Mouse (Mus musculus): Measurements from ENCODE around the gene Trim47.
A peak's percentile ranks its signal among the peaks of the same experiment; 100 is the strongest.

Gene Trim47

DNA sequence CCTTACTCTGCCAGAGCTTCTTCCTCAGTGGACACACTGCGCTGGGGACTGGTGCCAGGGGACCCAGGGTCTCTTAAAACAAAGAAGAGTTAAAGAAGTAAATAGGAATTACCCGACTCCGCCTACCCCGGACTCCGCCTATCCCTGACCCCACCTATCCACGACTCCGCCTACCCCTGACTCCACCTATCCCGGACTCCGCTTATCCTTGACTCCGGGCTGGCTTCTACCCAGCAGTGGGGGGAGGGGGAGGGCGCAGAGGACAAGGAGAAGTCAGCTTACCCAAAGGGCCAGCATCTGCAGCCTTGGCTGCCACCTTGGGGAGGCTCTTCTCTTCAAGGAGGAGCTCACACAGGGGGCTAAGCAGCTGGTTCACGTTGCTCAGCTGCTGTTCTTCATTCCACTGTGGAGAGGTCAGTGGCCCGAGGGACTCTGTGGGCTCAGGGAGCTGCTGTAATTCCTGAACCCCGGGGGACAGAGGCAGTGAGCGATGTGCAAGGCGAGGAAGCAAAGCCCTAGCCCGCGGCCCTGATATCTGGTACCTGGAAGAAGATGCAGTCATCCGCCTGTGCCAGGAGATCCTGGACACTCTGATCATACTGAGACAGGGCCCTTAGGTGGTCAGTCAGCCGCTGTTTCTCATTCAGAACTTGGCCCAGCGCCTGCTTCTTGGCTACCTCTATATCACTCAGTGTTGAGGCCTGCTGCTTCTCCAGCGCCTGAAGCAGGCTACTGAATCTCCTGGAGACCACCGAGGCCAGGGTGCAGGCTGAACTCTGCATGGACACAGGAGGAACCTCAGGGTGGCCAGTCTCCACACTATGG lies at the start of gene Trim47:
Trim47 (minus strand) TSS at position 55 of the 825 bp plus-strand sequence.
- DNase-seq (ENCODE audit: low spot score in 2 of 2): peak; percentile 24 to 73

DNA sequence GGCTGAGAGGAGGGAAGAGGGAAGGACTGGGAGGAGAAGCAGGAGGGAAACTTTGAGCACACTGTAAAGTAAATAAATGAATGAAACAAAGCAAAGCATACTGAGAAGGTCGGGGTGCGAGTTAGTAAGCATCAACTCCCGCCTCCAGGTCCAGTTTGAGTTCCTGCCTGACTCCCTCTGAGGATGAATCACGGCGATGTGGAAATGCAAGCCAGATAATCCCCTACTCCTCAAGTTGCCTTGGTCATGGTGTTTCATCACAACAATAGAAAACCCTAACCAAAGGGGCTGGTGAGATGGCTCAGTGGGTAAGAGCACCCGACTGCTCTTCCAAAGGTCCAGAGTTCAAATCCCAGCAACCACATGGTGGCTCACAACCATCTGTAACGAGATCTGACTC lies 49.0 kb upstream of the Trim47 start:
- DNase-seq (ENCODE audit: low spot score in 2 of 2): no peak

DNA sequence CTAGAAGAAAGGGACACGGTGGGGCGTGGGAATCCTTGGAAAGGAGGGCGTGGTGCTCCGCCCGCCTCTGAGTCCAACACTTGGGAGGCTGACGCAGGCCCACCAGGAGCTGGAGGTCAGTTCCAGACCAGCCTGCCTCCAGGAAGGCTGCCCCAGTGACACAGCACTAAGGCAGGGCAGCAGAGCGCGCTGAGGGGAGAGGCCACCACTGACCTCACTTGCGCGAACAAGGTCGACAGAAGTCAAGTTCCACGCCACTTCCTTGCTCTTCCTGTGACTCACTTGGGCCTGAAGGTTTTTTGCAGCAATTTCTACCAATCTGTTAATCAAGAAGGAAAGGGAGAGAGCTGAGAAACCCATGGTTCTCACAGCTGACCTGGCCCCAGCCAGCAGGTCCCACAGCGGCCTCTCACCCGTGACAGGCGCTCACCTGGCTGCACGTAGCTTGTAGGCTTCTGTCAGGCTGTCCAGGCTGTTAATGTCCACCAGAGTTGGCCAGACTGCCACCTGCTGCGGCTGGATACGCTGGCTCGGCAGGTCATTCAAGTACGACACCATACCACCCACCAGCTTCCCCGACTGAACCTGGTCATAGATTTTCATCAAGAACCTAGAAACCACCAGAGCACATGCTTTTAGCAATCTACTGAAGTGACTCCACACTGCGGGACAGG lies 47.9 kb upstream of the Trim47 start:
- DNase-seq (ENCODE audit: low spot score in 2 of 2): no peak

DNA sequence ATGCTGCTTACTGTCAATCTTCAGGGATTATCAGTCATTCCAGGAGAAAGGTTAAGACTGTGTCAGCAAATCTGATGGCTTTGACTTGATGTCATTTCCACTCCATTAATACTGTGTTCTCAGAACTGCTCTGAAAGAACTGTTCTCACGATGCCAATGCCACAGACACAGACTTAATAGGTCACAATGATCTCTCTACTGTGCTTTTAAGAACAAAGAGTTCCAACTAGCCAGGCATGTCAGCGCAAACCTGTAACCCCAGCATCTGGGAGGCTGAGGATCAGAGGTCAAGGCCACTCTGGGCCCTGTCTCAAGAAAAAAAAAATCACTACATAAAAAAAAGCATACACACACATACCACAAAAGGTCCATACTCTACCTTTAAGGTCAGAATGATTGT lies 44.9 kb upstream of the Trim47 start:
- no peak for DNase-seq (ENCODE audit: low spot score in 2 of 2)

DNA sequence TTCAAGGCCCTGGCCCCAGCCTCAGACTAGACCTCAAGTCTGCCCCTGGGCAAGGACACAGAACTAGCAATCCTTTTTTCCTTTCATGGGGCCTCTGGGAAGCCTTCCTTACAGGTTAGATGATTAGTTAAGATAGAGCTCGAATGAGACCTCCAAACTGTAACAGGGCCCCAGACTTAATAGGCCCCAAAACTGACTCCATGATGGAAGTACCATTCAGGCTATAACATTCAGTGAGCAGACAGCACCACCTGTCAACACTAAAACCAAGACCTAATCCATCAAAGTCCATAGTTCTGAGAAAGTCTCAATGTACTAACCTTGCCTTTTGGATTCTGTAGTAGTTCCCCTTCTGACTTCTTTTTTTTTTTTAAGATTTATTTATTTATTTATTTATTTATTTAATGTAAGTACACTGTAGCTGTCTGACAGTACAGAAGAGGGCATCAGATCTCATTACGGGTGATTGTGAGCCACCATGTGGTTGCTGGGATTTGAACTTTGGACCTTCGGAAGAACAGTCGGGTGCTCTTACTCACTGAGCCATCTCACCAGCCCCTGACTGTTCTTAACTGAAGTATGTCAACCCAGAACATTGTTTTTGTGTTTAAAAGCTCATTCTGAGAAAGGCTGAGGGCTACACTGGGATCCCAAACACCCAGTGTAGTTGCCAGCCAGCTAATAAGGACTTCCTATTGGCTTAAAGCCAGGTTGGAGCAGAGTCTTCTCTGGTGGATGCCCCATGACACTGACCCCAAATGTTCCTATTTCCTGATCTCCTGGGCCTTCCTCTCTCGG lies 43.2 kb upstream of the Trim47 start:
- DNase-seq (ENCODE audit: low spot score in 2 of 2): no peak

DNA sequence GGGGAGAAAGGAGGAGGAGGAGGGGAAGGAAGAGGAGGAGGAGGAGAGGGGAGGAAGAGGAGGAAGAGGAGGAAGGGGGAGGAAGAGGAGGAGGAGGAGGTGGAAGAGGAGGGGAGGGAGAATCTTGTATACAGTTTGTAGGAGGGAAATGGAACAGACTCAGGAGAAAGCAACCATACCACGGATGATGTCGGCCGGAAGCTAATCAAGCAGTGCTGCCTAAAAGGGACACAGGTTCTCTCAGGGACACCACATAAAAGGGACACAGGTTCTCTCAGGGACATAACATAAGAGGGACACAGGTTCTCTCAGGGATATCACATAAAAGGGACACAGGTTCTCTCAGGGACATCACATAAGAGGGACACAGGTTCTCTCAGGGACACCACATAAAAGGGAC lies 42.2 kb upstream of the Trim47 start:
- no peak for DNase-seq (ENCODE audit: low spot score in 2 of 2)

DNA sequence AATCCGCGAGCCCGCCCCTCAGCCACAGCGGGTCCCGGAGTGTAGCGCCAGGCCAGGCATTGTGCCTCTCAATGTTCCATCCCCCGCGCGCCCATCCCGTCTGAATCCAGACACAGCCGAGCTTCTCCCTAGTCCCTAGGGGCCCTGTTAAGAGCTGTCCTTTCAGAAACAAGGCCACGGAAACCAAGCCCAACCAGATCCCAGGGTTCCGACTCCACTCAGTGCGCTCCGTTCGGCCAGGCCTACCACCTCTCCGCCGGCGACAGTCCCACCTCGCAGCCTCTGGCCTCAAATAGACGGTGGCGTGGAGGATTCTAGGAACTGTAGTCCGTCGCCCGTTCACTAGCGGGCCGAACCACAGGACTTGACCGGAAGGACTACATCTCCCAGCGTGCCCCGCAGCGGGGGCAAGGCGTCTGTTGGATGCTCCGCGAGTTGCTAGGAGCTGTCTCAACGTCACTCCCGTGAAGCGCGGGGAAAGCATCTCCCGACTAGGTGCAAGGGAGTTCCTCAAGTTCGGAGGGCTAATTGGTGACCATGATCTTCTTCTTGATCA lies 41.0 kb upstream of the Trim47 start, which contains the start of gene Fbf1:
Fbf1 (minus strand) TSS at position 283 of the 556 bp plus-strand sequence.
- DNase-seq (ENCODE audit: low spot score in 2 of 2): peak; percentile 80 to 96

DNA sequence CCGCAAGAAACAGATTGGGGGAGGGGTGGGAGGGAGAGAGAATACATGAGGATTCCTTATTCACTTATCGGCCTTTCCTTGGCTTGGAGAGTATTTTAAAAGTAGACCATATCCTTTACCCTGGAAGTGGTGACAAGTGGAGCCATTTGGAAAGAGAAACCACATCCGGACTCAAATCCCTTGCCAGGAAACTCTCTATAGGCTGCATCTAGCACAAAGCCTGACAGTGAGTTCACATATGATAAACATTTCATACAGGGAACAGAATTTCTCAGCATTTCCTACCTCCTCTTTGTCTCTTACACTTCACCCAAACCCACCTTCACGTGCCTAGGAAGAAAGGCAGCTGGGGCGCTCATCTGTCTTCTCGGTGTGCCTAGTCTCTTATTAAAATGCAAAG lies 40.2 kb upstream of the Trim47 start:
- DNase-seq (ENCODE audit: low spot score in 2 of 2): no peak

DNA sequence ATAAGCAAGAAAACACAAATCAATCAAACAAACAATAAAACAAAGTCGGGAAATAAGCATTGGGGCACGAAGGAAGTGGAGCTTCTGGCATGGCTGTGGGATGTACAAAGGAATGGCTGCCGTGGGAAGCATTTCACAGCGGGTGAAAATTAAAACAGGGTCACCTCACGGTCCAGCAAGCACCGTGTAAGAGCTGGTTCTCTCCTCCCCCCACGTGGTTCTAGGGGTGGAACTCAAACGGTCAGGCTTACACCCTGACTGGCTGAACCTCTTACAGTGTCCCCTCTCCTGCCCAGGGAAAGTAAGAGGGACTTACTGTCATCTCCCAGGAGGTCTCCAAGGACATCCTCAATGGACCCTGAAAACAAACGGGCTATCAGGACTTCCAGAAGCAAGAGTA lies 36.0 kb upstream of the Trim47 start:
- no peak for DNase-seq (ENCODE audit: low spot score in 2 of 2)

DNA sequence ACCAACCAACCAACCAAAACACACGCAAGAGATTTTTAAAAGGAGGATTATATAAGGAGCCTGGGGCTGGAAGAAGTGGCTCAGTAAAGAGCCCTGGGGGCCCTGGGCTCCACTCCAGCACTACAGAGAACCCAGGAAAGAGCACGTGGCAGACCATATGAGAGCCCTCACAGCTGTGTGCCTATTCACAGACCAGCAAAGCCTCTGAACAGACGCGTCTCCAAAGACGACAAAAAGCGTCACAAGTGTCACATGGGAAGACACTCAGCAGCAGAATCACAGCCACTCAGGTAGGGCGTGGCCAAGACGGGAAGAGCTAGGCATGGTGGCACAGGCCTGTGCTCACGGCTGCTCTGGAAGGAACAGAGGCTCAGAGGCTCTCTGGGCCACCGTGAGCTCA lies 35.1 kb upstream of the Trim47 start:
- DNase-seq (ENCODE audit: low spot score in 2 of 2): no peak

DNA sequence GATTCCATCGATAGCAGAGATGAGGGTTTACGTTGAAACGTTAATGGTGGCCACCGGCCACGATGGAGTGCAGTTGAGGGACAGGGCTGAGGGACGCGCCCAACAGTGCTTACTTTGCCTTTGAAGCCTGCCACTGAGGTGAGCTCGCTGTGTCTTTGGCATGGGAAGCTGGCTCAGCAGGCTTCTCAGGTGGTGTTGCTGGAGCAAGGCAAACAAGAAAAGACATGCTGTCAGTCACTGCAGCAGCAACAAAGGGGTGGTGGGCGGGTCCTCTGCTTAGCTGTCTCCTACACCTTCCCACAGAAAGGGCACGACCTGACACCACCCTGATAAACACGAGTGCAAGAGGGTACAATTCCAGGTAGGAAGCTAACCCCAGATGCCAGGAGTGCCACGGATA lies 34.3 kb upstream of the Trim47 start:
- no peak for DNase-seq (ENCODE audit: low spot score in 2 of 2)

DNA sequence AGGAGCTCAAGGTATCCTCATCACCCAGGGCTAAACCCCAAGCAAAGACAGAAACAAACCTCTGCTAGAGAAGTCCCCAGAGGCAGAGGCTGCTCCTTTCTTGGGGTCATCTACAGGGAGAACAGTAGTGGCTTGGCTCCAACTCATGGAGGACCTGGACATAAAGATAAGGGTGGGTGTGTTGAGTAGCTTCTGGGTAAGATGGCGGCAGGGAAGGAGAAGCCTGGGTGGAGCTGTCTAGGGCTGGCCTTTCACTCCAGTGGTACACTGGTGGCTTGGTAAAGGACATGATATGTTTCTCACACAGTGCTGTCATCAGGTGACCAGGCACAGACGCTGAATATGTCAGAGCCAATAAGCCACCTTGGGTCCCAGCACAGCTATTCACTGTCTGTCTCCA lies 23.9 kb upstream of the Trim47 start:
- peak; percentile 56 to 61 for DNase-seq (ENCODE audit: low spot score in 2 of 2)

DNA sequence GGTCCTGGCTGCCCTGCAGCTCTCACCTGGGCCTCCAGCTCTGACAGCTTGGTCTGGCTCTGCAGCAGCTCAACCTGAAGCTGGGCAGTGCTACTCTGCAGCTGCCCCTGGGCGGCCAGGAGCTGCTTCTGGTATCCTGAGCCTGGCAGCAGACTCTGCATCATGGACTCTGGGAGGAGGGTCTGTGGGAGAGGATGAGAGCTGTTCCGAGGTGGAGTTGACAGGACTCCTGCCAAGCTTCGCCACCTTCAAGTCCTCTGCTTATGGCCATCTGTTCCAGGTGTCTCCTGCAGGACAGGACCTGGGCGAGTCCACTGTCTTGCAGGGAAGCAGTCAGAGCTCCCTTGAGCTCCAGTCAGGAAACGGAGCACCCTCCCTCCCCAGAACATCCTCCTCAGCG lies 22.3 kb upstream of the Trim47 start:
- DNase-seq (ENCODE audit: low spot score in 2 of 2): no peak

DNA sequence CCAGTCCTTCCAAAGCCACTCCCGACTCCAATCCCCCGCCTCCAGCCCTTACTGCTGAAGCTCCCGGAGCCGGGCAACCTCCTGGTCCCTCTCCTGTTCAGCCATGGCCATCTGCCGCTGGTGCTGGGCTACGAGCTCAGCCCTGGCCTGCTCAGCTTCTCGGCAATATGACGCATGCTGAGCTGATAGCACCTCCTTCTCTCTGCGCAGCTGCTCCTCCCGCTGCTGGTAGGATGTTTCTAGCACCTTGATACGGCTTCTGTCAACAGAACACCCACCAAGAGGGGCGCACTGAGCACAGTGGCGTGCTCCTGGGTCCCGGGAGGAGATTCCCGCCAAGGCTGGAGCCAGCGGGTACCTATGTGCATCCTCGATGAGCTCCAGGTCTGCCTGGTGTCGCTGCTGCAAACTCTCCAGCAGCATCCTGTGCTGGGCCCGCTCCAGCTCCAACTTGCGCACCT lies 21.8 kb upstream of the Trim47 start:
- no peak for DNase-seq (ENCODE audit: low spot score in 2 of 2)

DNA sequence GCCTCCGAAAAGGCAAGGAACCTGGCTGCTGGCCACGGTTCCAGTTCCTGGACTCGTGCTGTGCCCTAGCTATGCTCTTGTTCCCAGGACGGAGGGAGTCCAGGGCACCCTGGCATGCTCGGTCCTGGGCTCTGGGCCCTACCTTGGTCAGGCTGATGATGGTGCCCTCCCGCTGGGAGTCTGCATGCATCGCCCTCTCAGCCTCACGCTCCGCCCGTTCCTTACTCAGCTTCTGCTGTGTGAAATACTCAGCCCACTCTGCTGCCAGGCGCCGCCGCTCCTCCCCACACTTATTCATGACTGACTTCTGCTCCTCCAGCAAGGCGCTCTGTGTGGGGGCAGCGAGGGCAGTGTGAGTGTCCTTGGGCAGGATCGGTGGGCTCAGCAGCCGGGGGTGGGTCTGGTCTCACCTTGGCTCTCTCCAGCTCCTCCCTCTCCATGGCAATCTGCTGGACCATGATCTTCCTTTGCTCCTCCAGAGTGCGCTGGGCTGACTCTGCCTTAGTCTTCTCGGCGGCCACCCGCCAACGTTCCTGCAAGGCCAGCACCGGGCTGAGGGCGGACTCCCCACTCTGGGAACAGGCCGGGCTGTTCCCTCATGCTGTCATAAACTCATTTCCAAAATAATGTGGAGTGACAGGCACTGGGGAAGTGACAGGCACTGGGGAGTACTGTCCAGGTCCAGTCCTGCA lies 19.4 kb upstream of the Trim47 start:
- peak in 1 of 2 experiments; percentile 27 for DNase-seq (ENCODE audit: low spot score in 2 of 2)

DNA sequence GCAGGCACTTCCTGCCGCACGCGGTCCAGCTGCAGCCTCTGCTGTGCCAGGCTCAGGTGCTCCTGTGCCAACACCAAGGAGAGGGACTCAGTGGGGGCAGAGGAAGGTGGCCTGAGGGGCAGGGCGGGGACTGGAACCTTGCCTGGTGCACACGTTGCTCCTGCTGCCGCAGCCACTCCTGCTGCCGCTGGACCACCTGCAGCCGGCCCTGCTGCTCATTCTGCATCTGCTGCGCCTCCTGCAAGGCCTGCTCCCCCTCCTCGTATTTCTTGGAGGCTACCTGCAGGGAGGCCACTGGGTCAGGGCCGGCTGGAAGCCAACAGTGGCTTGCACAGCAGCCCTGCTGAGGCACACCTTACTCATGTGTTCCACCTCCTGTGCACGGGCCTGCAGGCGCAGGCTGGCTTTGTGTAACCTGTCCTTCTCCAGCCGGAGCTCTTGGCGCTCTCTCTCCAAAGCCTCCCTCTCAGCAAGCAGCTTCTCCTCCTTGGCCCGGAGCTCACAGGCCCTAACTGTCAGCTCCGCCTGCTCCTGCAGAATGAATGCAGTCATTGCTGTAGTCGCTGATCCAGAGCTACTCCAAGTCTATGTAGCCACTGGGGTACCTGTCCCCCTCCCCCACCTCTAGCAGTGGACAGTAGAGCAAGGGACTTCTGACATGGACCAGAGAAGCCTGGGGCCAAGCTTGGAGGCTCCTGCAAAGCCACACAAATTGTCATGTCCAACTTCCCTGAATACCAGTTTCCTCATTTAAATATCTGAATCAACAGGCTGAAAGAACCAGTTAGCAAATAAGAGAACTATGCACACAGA lies 18.7 kb upstream of the Trim47 start:
- no peak for DNase-seq (ENCODE audit: low spot score in 2 of 2)

DNA sequence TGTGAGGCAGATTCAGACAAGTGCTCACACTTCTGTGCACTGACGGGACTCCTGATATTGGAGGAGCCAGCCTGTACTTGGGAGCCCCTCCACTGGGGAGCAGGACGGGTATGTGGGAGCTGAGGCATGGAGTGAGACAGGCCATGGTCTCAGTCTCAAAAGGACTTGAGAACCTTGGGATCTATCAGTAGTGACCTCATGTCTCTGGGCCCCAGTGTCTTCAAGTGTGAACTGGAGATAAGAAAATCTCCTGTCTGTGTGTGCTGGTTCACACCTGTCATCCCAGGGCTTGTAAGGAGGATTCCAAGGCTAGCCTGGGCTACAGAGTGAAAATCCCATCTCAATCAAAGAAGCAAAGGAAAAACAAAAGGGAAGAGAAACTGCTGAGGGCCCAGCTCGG lies 16.5 kb upstream of the Trim47 start:
- DNase-seq (ENCODE audit: low spot score in 2 of 2): peak in 1 of 2 experiments; percentile 34

DNA sequence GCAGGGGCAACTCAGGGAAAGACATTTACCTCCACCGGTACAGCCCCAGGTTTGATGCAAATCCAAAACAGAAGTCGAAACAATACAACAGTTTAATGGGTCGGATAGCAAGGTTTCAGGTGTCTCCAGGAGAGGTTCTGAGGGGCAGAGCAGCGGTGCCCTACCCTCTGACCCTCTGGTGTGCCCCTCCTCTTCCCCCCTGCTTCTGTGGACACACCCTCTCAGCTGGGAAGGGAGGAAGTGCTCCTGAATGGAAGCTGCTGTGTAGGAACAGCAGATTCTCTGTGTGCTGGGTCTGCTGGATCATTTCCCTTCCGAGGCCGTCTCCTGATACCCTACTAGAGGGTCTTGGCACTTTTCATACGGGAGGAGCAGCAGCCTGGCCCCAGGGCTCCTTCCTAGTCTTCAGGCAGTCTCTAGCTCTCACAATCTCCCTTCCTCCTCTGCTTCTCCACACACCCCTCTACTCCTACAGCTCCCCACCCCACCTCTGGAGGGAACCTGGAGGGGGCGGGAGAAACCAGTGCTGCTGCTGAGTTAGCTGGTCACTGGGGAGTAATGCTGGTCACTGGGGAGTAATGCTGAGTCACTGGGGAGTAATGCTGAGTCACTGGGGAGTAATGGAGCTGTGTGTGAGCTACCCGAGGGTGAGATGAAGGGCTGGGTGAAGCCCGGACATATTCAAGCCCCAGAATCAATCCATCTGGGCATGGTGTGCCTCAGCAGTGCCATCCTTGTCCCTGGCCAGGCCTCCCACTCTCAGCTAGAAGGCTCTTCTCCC lies 15.4 kb upstream of the Trim47 start:
- DNase-seq (ENCODE audit: low spot score in 2 of 2): peak; percentile 76 to 83

DNA sequence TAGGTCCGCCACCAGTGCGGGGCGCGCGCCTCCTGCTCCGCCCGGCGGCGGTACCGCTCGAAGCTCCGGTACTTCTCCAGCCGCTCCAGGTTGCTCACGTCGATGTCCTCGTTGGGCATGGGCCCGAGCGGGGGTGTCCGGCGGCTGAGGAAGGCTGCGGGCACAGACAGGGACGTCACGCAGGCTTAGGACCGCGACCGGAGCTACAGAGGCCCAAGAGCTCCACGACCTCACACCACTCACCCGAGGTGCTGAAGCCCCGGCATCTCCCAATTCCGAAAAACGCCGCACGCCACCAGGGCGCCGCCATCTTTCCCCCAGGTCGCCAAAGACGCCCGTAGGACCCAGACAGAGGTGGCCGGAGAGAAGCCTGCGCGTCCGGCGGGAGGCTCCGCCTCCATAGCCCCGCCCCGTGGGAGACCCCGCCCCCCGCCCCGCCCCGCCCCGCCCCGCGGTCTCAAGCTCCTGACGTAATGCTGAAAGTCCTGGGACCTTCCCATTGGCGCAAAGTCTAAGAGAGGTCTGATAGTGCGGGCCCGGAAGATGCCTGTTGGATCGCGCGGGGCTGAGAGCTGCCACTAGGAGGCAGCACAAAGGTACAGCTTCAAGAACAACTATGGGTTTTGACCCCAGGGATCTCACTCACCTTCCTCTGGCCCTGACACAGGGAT lies 11.6 kb upstream of the Trim47 start, which contains the start of gene Mrpl38:
Mrpl38 (minus strand) TSS at position 401 of the 671 bp plus-strand sequence.
- peak; percentile 87 to 92 for DNase-seq (ENCODE audit: low spot score in 2 of 2)

Measured in spleen, postnatal 10 days (tissue).